19 mouse cellular contexts compared by ENCODE assay signal in the genomic region with DNA sequence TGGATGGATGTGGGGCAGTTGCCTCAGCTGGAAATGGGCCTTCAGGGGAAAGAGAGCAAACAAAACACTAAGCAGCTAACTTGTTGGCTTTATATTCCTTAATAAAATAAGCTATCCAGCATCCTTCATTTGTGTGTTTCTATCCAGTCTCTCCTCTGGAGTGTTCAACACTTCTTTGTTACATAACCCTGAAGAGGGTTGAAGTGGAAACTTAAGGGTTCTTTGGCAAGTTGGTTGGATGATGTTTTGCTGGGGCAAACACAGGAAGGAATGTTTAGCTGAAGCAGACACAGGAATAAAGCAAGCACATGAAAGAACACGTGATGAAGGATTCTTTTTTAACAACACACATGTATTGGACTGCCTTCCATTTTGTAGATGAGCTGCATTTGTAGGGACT.
"Had no signal": no experiment of that assay in that cellular context is flagged by ENCODE, and none has a peak within 500 bp of the region (broad histone marks: within the 10 kb centered on the region; RNA-seq: fewer than 3 reads in every experiment).

No protein-coding gene starts in this region.

- DNase-seq: kidney, adult 18-20 months; kidney, postnatal 25 days; layer of hippocampus, adult 9-11 months; liver; midbrain, embryonic 14.5 days; right cerebral cortex, adult 18-20 months; right cerebral cortex, postnatal 14 days; right cerebral cortex, postnatal 4 days; thymus, postnatal 25 days had no signal

- H3K9ac ChIP-seq: limb, embryonic 13.5 days; liver, embryonic 12.5 days; liver, embryonic 15.5 days had no signal

- H3K4me3 ChIP-seq: layer of hippocampus, adult 2 months; limb, embryonic 10.5 days; limb, embryonic 13.5 days; liver, embryonic 12.5 days; liver, embryonic 15.5 days had no signal

- ATAC-seq: inflammation-experienced regulatory T-cells, adult 6 months; intestine, embryonic 16.5 days; liver, embryonic 12.5 days had no signal

- H3K4me2 ChIP-seq: limb, embryonic 13.5 days; liver, embryonic 12.5 days; liver, embryonic 15.5 days; midbrain, embryonic 11.5 days had no signal

- H3K9me3 ChIP-seq: limb, embryonic 10.5 days; liver, embryonic 12.5 days; liver, embryonic 15.5 days had no signal

- H3K4me1 ChIP-seq: limb, embryonic 10.5 days; limb, embryonic 13.5 days; liver, embryonic 12.5 days; liver, embryonic 15.5 days had no signal

- H3K27me3 ChIP-seq: limb, embryonic 13.5 days; liver, embryonic 12.5 days; liver, embryonic 15.5 days had no signal

- H3K27ac ChIP-seq: kidney, postnatal 0 days; layer of hippocampus, adult 2 months; limb, embryonic 10.5 days; limb, embryonic 13.5 days; liver, embryonic 12.5 days; liver, embryonic 15.5 days; stomach, postnatal 0 days had no signal

- H3K36me3 ChIP-seq: limb, embryonic 10.5 days; liver, embryonic 12.5 days; liver, embryonic 15.5 days had no signal
